Mouse (Mus musculus) layer of hippocampus, adult 8-10 months (tissue): ENCODE data around the gene Galnt10. TPM values are rescaled to one million over a fixed set of nuclear protein-coding genes. Genes with fewer than 3 reads are reported as not detected.

Source experiments
- DNase-seq, 2 experiments: peaks; one replicate each; pipeline ENCODE4 v3.0.0; 2022; ENCODE audit warnings: low spot score in 2 of 2
- total RNA-seq, 4 experiments: library from RNA; stranded (reverse); gene quantifications; 2 replicates each; pipeline ENCODE4 v1.2.4; 2022

Gene Galnt10
- 10 to 100 TPM in 1 of 4 experiments, 1 to 10 TPM in 3; 6.2 to 10.1 (median 7.3) TPM for total RNA-seq

GRCm38 (mm10) chr11:57645018-57645559, at the start of gene Galnt10:
Gene Galnt10 (plus strand): TSS chr11:57645442.
- peak; percentile 57 to 78 for DNase-seq

- no peak for DNase-seq
Observed at GRCm38 (mm10) chr11:57595899-57596298, 49.3 kb upstream of the Galnt10 start.

- peak; percentile 14 to 43 for DNase-seq
Observed at GRCm38 (mm10) chr11:57598161-57598560, 47.1 kb upstream of the Galnt10 start.

- DNase-seq: no peak
Observed at GRCm38 (mm10) chr11:57599304-57599703, 45.9 kb upstream of the Galnt10 start.

- DNase-seq: no peak
Observed at GRCm38 (mm10) chr11:57600113-57600512, 45.1 kb upstream of the Galnt10 start.

GRCm38 (mm10) chr11:57600621-57601121, 44.6 kb upstream of the Galnt10 start:
- peak; percentile 69 to 74 for DNase-seq

GRCm38 (mm10) chr11:57601806-57602455, 43.3 kb upstream of the Galnt10 start:
- no peak for DNase-seq

- no peak for DNase-seq
Observed at GRCm38 (mm10) chr11:57605086-57605485, 40.2 kb upstream of the Galnt10 start.

GRCm38 (mm10) chr11:57605660-57606059, 39.6 kb upstream of the Galnt10 start:
- DNase-seq: no peak

GRCm38 (mm10) chr11:57614502-57614901, 30.7 kb upstream of the Galnt10 start:
- DNase-seq: no peak

GRCm38 (mm10) chr11:57615286-57615685, 30.0 kb upstream of the Galnt10 start:
- DNase-seq: no peak

GRCm38 (mm10) chr11:57615871-57616270, 29.4 kb upstream of the Galnt10 start:
- no peak for DNase-seq

- DNase-seq: peak in 1 of 2 experiments; percentile 45
Observed at GRCm38 (mm10) chr11:57617526-57618264, 27.5 kb upstream of the Galnt10 start.

GRCm38 (mm10) chr11:57621472-57621871, 23.8 kb upstream of the Galnt10 start:
- DNase-seq: no peak

- no peak for DNase-seq
Observed at GRCm38 (mm10) chr11:57621876-57622275, 23.4 kb upstream of the Galnt10 start.

- no peak for DNase-seq
Observed at GRCm38 (mm10) chr11:57624490-57624893, 20.8 kb upstream of the Galnt10 start.

GRCm38 (mm10) chr11:57625465-57625864, 19.8 kb upstream of the Galnt10 start:
- no peak for DNase-seq

GRCm38 (mm10) chr11:57627086-57627735, 18.0 kb upstream of the Galnt10 start:
- DNase-seq: no peak

GRCm38 (mm10) chr11:57631805-57632485, 13.3 kb upstream of the Galnt10 start:
- no peak for DNase-seq

GRCm38 (mm10) chr11:57633006-57633405, 12.2 kb upstream of the Galnt10 start:
- no peak for DNase-seq

- no peak for DNase-seq
Observed at GRCm38 (mm10) chr11:57633975-57634585, 11.2 kb upstream of the Galnt10 start.
